Mouse (Mus musculus) layer of hippocampus, adult 8-10 months (tissue): ENCODE data around the gene Rae1. TPM values are rescaled to one million over a fixed set of nuclear protein-coding genes. Genes with fewer than 3 reads are reported as not detected.

Source experiments
- DNase-seq, 2 experiments: peaks; one replicate each; pipeline ENCODE4 v3.0.0; 2022; ENCODE audit warnings: low spot score in 2 of 2
- total RNA-seq, 4 experiments: library from RNA; stranded (reverse); gene quantifications; 2 replicates each; pipeline ENCODE4 v1.2.4; 2022

Gene Rae1
- total RNA-seq, 4 experiments from 2014 or later, result 77.5 to 82.0 (median 79.3) TPM

GRCm38 (mm10) chr2:173048041-173048745 lies 48.3 kb downstream of the Rae1 start:
- no peak for DNase-seq

- no peak for DNase-seq
These were observed 49.3 kb downstream of the Rae1 start for GRCm38 (mm10) chr2:173049231-173049630.

GRCm38 (mm10) chr2:173049817-173050216 lies 49.9 kb downstream of the Rae1 start:
- DNase-seq, result no peak

GRCm38 (mm10) chr2:173050604-173051382 lies 50.9 kb downstream of the Rae1 start:
- no peak for DNase-seq

GRCm38 (mm10) chr2:173052881-173053280 lies 53.0 kb downstream of the Rae1 start:
- DNase-seq, result no peak

- no peak for DNase-seq
These were observed 53.9 kb downstream of the Rae1 start for GRCm38 (mm10) chr2:173053846-173054245.

- DNase-seq, result no peak
These were observed 56.5 kb downstream of the Rae1 start for GRCm38 (mm10) chr2:173056303-173056881.

- no peak for DNase-seq
These were observed 57.0 kb downstream of the Rae1 start for GRCm38 (mm10) chr2:173056882-173057315.

GRCm38 (mm10) chr2:173057623-173058022 lies 57.7 kb downstream of the Rae1 start:
- no peak for DNase-seq

- DNase-seq, result no peak
These were observed 58.3 kb downstream of the Rae1 start for GRCm38 (mm10) chr2:173058263-173058662.

GRCm38 (mm10) chr2:173060450-173060849 lies 60.5 kb downstream of the Rae1 start:
- DNase-seq, result no peak

GRCm38 (mm10) chr2:173061443-173062351 lies 61.8 kb downstream of the Rae1 start:
- DNase-seq, result no peak

- DNase-seq, result no peak
These were observed 63.3 kb downstream of the Rae1 start for GRCm38 (mm10) chr2:173063219-173063618.

- no peak for DNase-seq
These were observed 64.9 kb downstream of the Rae1 start for GRCm38 (mm10) chr2:173064864-173065263.

Other genes starting within 250 kb of the Rae1 start
- gene Bmp7, start 59.8 kb upstream of the Rae1 start, total RNA-seq, result 1 to 10 TPM; 7.1 to 9.8 (median 8.6) TPM
- under 1 TPM in 3 of 4 experiments, not detected in 1; 0.14 to 0.56 (median 0.14) TPM for gene Spo11, start 22.4 kb upstream of the Rae1 start, total RNA-seq
- 1 to 10 TPM; 3.1 to 6.3 (median 4.6) TPM for gene Rbm38, start 20.4 kb downstream of the Rae1 start, total RNA-seq
- gene Ctcfl, start 119.4 kb downstream of the Rae1 start, total RNA-seq, result not detected
- under 1 TPM in 1 of 4 experiments, not detected in 3; 0.11 TPM for gene Pck1, start 152.9 kb downstream of the Rae1 start, total RNA-seq
- gene Zbp1, start 218.8 kb downstream of the Rae1 start, total RNA-seq, result 1 to 10 TPM in 2 of 4 experiments, not detected in 2; 1.5 to 2.5 TPM